Mouse (Mus musculus) erythroblast, embryonic 14.5 days (primary cell): Measurements from ENCODE around the gene Tekt3.

ENCODE experiments used
- GATA1 ChIP-seq: IDR thresholded peaks from 2 replicates; pipeline ENCODE4 v1.6.1; 2012; ENCODE audit warnings: low read length, inconsistent platforms, mixed read lengths
- TAL1 ChIP-seq: IDR thresholded peaks from 3 replicates; pipeline ENCODE4 v1.6.1; 2012; ENCODE audit warnings: low read length, inconsistent platforms, mixed read lengths

DNA sequence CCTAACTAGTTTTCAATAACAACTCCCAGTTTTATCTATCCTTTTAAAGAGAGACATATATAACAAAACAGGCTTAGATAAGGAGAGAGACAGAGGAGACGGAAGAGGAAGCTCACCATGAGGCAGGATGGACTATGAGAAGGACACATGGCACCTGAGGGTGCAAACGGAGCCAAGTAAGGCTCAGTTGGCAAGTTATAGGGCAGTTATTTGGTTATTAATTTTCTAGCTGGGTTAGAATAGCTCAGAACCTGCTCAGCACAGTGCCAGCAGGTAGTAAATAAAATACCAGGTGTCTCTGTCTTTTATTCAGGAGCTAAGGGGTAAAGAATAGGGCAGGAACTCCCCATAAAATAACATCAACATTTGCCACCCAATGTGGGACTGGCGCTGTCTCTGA lies 36.6 kb downstream of the Tekt3 start:
- TF ChIP-seq GATA1 (no peak), TAL1 (no peak)
